Mouse (Mus musculus): ENCODE results near the gene Gm49387.
A peak's percentile ranks its signal among the peaks of the same experiment; 100 is the strongest.

The Gm49387 gene

DNA sequence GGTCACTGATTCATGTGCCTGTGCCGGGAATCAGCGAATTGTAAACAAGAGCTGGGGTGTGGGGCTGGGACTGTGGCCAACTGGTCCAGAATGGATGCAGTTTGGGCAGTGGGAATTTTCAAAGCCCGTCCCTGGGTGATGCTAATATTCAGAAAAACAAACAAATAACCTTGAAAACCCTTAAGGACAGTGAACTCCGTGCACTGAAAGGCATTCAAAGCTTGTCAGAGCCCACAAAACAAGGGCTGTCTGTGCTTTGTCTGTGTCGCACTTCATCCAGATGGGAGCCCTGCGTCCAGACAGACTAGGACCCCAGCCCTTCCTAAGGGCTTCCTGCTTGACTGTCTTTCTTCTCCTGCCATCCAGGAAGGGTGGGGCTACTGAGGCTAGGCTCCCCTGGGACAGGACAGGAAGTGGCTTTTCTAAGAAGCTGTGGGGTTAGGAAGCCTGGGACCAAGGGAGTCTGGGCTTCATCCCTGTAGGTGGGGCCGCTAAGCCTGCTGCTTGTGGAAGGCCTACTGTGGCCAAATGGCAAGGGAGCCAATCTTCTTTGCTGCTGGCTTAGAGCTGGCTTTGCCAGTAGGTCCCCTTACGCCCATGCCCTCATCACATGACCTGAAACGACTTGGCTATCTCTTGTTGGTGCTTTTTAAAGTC, 22.0 kb upstream of the Gm49387 start:
- peak; percentile 84 for DNase-seq (ENCODE audit: extremely low read depth, insufficient read length, low spot score)

DNA sequence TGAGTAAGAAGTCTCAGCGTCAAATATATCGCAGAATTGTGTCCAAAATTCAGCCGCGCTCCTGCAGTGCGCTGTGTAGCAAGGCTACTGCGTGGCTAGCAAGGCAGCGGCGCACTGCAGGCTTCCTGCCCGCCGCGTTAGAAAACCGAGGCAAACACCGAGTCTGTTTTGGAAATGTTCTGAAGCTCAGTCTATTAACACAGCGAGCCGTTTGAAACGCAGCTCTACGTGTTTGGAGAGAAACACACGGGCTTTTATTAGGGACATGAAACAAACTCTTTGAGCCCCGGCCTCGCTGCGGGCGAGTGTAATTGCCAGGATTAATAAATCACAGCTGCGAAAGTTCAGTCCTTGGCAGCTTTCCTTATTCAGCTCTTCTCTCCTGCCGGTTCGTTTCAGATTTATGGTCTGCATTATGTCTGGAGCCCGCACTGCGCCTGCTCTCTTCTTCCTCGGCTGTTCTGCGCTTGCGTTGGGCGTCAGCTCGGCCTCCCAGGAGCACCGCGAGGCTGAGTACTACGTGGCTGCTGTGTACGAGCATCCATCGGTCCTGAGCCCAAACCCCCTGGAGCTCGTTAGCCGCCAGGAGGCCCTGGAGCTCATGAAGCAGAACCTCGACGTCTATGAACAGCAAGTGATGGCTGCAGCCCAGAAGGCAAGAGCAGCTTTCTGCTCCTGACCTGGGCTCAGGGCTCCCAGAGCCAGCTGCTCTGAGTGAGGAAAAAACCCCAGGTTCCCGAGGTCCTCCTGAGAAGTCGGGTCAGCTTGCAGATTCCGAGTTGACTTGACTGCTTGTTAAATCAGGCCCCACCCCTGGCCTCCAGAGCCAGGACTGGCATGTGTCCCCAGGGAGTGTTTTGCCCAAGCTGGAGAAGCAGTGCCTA, 21.2 kb upstream of the Gm49387 start:
- DNase-seq (ENCODE audit: extremely low read depth, insufficient read length, low spot score), result peak; percentile 91

DNA sequence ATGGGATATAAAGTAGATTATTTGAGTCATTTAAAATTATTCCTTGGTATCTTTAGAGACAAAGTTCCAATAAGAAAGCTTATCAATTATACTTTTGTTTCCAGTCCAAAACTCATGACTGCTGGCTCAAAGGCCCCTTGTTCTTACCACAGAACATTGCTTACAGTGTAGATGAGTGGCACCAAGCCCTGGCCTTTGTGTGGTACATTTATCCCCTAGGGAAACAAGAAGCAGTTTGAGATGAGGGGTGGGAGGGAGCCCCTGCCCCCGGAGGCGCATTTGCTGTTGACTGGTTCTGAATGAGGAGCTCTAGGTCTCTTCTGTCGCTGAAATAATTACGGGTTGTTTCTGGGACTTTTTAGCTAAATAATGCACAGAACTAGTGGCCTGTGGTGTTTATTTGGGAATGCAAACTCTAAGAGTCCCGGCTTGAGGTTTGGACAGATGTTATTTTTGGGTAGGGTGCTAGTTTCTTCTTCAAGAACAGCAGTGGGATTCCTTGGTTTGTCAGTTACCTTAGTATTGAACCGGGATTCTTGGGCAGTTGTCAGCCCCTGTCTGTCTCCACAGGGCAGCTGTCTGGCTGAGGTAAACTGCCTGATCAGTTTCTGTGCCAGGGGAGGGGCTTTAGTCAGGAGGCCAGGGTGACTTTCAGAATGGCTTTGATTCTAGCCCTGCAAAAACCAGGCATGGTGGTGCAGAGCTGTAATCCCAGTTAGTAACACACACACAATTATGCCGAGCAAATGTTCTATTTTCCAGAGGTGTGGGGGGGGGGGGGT, 19.8 kb upstream of the Gm49387 start:
- no peak for DNase-seq (ENCODE audit: extremely low read depth, insufficient read length, low spot score)

DNA sequence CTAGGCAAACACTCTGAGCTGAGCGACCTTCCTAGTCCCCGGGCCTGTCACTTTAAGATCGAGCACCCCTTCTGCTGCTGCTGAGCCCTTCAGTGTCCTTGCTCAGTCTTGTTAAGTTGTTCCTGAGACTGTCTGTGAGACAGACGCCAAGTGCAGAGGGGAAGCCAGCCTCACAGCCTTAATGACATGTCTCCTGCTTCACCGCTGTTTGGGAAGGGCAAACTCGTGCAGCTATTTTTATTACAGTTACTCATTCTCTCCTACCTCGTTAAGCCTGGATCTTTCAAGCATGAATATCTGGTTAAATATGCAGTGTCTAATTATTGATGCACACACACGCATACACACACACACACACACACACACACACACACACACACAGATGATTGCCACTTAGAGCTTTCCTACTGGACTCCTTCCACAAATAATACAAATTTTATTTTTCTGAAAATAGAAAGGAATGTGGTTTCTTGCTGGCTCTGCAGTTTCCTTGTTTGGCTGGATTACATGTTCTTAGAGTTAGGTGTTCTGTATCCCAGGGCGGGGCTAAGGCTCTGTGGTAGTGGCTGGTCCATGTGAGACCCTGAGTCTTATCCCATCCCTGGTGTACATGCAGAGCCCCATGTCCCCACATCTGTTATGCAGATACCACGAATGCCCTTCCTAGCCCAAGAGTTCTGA, 19.0 kb upstream of the Gm49387 start:
- DNase-seq (ENCODE audit: extremely low read depth, insufficient read length, low spot score), result peak; percentile 55

DNA sequence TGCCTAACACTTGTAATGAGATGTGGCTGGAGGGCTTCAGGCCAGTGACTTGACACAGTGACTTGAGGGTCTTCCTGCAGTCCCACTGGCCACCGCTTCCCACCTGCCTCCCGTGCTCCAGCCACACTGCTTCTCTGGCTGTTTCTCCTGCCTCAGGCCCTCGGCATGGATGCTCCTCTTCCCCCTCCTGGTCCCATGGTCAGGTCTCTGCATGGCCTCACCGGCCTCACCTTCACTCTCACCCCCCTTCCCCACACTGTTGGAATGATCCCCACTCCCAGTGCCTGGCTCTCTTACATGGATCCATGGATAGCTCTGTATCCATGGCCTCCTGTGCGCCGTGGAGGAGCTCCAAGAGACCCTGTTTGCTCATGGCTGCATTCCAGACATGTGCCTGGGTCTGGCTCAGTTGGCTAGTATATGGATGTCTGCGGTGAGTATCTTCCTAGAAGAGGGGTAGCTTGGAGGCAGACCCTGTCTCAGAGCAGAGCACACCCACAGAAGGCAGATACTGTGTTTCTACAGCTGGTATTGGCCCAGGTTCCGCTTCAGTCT, 17.5 kb upstream of the Gm49387 start:
- DNase-seq (ENCODE audit: extremely low read depth, insufficient read length, low spot score), result no peak

DNA sequence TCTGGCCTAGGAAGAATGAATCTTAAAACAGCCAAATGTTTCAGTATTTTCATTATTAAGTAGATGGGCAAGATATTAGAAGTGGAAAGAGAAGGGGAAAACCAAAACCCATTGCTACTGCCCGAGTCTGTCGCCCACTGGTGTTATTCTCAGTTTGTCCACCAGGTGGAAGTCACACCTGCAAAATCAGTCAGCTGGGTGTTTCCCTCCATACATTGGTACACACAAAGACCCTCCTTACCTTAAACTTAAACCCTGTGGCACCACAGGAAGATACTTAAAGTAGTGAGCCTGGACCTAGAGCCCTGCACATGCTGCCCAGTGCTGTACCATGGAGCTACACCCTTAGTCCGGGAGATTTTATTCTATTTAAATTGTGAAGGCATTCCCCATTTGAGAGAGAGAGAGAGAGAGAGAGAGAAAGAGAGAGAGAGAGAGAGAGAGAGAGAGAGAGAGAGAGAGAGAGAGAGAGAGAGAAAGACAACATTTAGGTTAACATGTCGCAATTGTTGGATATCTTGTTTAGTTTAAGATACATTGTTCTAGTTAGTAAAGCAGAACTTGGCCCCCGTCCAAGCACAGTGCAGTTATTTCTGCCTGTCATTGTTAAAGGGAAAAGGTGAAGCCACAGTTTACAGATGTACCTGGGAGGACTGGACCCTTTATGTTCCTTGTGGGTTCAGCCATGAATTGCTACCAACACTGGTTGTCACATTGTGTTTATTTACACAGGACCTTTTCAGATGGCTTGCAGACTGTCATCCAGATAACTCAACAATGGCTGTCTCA, 16.4 kb upstream of the Gm49387 start:
- no peak for DNase-seq (ENCODE audit: extremely low read depth, insufficient read length, low spot score)

DNA sequence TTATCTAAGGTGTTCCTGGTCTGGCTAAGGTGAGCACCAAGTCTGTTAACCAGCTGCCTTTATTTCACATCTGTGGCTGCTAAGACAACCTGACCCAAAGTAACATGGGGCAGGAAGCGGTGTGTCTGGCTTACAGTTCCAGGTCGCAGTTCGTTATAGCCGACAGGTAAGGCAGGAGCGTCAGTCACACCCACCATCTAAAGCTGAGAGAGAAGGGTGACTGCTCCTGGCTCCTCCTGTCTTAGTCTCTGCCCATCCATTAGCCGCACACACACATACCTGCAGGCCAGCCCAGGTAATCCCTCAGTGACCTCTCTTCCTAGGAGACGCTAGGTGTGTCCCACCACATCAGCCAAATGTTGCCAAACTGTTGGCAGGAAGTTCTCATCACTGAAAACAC, 15.7 kb upstream of the Gm49387 start:
- no peak for DNase-seq (ENCODE audit: extremely low read depth, insufficient read length, low spot score)

DNA sequence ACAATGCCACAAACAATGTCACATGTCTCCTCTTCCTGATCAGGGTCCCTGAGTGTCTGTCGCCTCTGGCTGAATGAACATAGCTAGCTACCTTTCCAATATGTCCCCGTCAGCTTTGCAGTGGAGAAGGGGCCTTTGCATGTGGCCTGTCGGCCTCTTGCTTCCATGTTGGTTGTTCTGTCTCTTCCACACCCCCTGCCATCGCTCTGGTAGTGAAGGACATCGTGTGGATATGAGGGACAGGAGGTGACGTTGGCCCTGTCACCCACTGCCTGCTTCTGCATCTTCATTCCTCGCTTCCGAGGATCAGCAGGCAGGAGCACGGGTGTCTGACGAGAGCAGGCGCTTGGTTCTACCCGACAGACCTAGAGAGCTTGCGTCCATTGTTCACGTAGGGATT, 14.7 kb upstream of the Gm49387 start:
- no peak for DNase-seq (ENCODE audit: extremely low read depth, insufficient read length, low spot score)

DNA sequence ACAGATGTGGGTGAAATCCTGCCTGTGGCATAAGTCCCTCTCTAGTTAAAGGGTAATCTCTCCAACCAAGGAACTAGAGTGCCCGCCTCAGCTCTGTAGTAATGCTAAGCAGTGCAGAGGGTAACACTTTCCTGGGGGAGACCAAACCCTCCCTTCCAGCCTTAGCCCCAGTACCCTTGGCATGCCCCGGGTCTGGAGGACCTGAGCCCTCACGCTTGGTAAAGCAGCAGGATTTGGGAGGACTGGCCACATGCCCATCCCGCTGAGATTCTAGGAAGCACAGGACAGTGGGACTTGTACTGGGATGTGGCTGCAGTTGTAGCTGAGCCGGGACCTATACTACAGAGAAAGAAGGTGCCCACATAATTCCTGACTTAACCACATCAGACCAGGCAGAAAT, 14.1 kb upstream of the Gm49387 start:
- DNase-seq (ENCODE audit: extremely low read depth, insufficient read length, low spot score), result no peak

DNA sequence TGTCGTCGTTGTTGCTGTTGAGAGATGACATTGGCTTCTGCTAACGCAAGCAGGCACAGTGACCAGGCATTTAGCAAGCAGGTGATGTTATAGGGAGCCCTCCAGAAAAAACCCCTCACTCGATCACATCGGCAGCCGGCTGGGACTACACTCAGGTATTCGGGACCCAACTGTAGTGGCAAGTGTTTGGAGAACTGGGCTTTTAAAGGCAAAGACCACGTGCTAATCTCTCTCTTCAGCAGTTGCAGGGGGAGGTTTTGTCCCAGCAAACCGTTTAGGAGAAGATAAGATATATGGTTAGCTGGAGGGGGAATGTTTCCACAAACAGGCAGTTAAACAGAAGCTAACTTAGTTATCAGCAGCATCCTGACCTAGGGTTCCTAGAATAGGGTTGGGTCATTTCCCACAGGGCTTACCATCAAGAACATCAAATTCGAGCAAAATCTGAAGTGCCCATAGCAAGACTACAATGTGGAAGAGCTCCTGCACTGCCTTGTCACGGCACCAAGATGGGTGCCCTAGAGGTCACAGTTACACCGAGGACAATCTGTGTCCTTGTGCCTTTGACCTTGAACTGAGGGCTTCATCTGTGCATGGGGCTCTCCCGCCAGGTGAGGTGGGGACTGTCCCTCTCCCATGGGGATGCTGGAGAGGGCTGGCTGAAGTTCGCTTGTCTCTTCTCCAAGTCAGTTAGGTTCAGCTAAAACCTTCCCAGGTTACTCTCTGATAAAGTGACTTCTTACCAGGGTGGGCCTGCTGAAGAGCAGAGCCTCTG, 12.6 kb upstream of the Gm49387 start:
- DNase-seq (ENCODE audit: extremely low read depth, insufficient read length, low spot score), result no peak

DNA sequence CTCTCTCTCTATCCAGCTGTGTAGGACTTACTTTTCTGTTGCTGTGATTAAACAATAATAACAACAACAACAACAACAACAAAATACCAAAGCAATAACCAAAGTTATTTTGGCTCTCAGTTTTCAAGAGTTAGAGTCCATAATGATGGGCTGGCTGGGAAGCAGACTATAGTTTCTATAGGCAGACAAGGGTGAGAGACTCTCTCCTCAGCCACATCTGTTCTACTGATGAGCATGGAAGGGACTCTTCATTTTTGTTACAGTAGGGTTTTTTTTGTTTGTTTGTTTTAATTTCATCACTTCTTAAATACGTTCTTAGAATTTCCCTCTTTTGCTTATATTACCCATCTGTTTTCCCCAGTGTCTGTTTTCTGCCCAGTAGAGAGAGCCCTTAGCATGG, 11.9 kb upstream of the Gm49387 start:
- no peak for DNase-seq (ENCODE audit: extremely low read depth, insufficient read length, low spot score)

DNA sequence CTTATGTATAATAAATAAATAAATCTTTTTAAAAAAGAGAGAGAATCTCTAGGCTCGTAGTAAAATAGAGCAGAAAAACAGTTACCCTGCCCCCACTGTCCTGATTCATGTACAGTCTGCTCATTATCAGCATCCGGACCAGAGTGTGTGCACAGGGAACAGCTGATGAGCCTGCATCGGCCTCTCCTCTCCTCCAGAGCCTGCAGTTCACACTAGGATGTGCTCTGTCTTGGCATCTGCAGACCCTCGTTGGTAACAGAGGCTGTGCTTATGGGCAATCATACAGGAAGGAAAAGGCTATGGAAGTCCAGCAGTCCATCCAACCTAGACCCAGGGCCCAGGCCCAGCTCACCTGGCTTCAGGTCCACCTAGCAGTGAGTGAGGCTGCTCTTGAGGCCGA, 11.4 kb upstream of the Gm49387 start:
- no peak for DNase-seq (ENCODE audit: extremely low read depth, insufficient read length, low spot score)

DNA sequence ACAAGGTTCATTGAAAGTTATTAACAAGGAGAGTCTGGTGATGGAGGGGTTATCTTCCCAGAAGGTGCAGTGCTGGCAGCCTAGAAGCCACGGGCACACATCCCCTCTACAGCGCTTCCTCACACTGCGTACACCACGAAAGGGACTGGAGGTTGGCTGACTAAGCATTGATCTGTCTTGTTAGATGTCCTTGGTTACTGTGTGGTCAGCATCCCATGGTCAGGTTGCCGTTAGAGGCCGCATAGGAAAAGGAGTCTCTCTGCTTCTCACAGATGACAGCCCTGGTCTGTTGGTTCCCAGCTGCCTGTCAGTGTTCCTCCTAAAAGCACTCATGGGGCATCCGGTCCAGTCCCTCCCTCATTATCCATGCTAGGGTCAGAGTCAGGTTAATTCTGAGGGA, 10.5 kb upstream of the Gm49387 start:
- no peak for DNase-seq (ENCODE audit: extremely low read depth, insufficient read length, low spot score)

DNA sequence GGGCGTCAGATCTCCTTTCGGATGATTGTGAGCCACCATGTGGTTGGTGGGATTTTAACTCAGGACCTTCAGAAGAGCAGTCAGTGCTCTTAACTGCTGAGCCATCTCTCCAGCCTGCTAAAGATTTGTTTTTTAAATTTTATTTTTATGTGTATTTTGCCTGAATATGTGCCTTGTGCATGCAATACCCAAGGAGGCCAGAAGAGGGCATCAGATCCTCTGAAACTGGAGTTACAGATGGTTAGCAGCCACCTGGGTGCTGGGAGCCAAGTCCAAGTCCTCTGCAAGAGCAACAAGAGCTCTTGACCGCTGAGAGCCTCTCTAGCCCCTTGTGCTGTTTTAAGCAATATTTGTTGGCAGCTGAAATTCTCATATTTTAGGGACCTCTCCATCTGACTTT, 9.7 kb upstream of the Gm49387 start:
- no peak for DNase-seq (ENCODE audit: extremely low read depth, insufficient read length, low spot score)

DNA sequence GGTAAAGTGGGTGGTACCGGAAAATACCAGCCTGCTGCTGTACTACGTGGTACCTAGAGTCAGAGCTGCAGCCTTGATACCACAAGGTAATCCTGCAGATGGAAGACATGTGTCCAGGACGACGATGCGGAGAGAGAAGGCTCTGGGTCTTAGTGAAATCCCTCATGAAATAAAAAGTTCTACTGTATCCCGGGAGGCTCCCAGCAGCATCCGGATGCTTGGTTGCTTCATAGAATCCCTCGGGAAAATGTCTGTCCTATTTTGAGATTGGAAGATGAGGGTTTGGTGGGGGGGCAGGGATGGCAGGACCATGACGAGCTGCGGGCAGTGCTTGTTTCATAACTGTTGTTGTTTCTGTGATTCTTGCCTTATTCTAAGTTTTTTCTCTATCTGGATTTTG, 7.3 kb upstream of the Gm49387 start:
- DNase-seq (ENCODE audit: extremely low read depth, insufficient read length, low spot score), result no peak

DNA sequence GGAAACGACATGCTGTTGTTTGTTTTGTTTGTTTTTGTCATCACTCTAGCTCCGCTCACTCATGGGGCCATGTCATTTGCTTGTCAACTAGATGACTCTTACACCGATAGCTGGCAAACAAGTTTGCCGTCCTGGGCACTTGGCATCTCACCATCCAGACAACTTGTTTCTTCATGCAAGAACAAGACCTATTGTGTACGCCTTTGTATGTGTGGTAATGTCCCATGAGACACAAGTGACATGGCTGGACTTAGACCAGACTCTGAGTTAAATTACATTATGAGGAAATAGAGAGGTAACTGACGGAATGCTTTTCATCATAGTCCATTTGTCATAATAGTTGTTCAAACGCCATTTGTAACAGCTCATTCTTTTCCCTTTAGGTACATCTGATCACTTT, 5.2 kb upstream of the Gm49387 start:
- DNase-seq (ENCODE audit: extremely low read depth, insufficient read length, low spot score), result no peak

DNA sequence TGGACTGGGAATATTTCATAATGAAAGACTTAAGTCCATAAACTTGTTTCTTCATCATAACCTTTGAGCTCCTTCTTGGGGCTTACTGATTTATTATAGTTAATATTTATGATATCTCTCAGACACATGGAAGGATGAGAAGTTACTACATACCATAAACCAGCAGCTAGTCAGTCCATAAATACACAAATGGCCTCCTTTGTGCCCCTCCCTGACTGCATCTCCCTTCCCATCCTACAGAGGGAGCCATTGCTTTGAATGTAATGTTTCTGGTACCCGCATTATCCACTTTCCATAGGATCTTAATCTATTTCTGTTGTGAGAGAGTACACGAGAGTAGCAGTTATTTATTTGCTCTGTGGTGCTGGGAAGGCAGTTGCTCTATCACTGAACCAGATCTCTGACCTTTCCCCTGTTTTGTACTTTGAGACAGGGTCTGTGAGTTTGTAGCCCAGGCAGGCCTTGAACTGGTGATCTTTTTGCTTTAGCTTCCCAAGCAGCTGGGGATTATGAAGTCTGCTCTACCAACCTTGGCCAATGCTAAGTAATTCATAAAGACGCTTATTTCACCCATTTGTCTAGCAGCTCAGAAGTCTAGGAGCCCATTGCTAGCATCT, 4.4 kb upstream of the Gm49387 start:
- no peak for DNase-seq (ENCODE audit: extremely low read depth, insufficient read length, low spot score)

DNA sequence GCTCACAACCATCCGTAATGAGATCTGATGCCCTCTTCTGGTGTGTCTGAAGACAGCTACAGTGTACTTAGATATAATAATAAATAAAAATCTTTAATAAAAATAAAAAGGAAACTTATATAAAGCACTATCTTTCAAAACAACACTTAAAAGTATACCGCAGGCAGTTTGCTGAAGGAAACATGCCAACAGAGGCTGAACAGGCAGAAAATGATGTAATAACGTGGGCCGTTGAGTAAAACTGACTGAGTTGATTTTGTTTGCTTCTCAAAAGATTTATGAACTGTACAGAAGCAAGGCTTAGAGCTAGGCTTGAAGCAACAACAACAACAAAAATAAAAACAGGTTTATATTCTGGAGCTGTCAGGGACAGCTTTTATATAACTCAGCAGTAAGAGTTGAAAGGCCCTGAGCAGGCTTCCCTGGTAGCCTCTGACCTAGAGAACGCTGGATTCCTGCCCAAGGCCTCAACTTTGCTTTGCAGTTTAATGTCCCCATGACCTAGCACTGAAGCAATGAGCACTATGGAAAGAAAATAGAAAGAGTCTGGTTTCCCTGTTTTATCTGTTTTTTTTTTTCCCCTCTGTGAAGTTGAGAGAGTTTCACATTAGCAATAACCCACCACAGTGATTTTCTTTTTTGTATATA, 3.6 kb upstream of the Gm49387 start:
- DNase-seq (ENCODE audit: extremely low read depth, insufficient read length, low spot score), result no peak

All from 3134 (cell line).